Mouse (Mus musculus) adrenal gland, adult 2 months (tissue): ENCODE results near the gene Sprr2k. TPM values are rescaled to one million over a fixed set of nuclear protein-coding genes. Genes with fewer than 3 reads are reported as not detected.
A peak's percentile ranks its signal among the peaks of the same experiment; 100 is the strongest.
"Not testable (repeated sequence)": the region's sequence is repeated elsewhere in the genome, so short reads cannot be mapped to it uniquely, and the experiment has no call there.

Source experiments
- DNase-seq: peaks from one replicate; pipeline ENCODE4 v3.0.0; 2021
- long read RNA-seq: library from polyadenylated mRNA; stranded (forward); transcript quantifications from one replicate; pipeline ENCODE4 v2.0.0, GENCODE M21; 2021
- polyA plus RNA-seq: library from polyadenylated mRNA; depleted of rRNA; stranded (reverse); fragments of >200 nt; gene quantifications from 2 replicates; pipeline ENCODE4 v1.2.3, GENCODE M21; 2012; rRNA removed
- total RNA-seq, 2 experiments: library from RNA; stranded (reverse); gene quantifications; 2 replicates each; pipeline ENCODE4 v1.2.3; 2021

Gene Sprr2k
- total RNA-seq, result not detected
- not detected in 2 replicates for polyA plus RNA-seq
- long read RNA-seq, result 0 reads

DNA sequence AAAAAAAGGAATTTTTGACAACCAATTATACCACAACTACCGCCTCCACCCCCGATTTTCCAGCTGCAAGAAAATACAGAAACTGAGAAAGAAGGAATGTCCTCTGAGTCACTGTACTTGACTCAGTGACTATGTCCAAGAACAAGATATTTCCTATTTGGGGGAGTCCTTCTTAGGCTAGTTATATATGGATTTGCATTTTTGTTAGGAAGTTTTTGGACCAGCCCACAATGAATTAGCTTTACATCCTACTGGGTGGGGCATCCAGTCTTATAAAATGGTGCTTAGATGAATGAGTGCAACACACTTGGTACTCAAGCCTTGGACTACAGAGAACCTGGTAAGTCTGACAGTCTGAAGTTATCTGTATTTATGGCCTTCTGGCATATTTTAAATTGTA is at the start of gene Sprr2k:
TSS of gene Sprr2k (plus strand) at position 301 of the 400 bp plus-strand sequence.
- DNase-seq, result no peak

DNA sequence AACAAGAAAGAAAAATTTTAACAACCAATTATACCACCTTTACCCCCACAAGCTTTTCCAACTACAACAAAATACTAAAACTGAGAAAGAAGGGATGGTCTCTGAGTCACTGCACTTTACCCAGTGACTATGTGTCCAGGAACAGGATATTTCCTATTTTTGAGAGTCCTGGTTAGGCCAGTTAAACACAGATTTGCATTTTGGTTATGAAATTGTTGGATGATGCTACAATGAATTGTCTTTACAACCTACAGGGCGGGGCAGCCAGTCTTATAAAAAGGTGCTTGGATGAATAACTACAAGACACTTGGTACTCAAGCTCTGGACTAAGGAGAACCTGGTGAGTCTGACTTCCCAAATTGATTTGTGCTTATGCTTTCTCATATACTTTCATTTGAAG is 47.0 kb upstream of the Sprr2k start, which contains the start of gene Sprr2h:
TSS of gene Sprr2h (plus strand) at position 301 of the 400 bp plus-strand sequence.
- no peak for DNase-seq

GRCm38 (mm10) chr3:92394301-92394700 is 38.1 kb upstream of the Sprr2k start:
- DNase-seq, result peak; percentile 3

GRCm38 (mm10) chr3:92407691-92408090 is 24.7 kb upstream of the Sprr2k start, which contains the start of gene Sprr2i:
Gene Sprr2i, plus strand, starts transcription at chr3:92407991.
- DNase-seq, result no peak

DNA sequence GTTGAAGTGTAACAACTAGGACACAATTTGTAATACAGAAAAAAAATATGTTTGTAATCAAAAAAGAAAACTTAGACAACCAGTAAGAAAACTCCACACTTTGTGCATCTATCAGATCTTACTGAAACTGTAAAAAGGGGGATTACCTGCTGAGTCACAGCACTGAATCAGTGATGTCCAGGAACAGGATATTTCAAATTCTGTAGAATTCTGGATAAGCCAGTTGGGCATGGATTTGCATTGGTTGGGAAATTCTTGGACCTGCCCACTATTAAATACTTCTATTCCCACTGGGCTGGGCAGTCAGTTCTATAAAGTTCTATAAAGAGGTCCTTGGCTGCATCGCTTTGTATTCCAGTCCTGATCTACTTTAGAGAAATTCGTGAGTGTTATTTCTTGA is 14.6 kb upstream of the Sprr2k start, which contains the start of gene Sprr2j-ps:
TSS of gene Sprr2j-ps (plus strand) at position 301 of the 400 bp plus-strand sequence.
- DNase-seq, result no peak

DNA sequence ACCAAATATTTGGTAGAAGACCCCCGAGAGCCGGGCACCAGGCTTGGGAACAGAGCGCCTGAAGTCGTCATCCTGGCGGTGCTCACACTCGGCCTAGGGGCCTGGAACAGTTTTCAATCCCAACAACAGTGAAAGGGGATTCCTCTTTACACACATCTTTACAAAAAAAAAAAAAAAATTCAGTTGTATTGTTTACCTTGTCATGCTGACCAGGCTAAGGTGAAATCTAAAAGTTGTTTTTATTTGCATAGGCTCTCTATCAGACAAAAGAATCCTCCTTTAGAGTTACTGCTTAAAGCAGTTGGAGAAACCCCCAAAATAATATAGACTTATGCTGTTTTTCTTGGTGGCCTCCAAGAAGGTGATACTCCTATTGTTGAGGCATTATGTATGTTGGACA is 3.1 kb upstream of the Sprr2k start, which contains the start of gene Gm9774:
TSS of gene Gm9774 (minus strand) at position 101 of the 400 bp plus-strand sequence.
- no peak for DNase-seq

GRCm38 (mm10) chr3:92438689-92439088 is 6.3 kb downstream of the Sprr2k start, which contains the start of gene Sprr1b:
Gene Sprr1b, minus strand, starts transcription at chr3:92438789.
- no peak for DNase-seq

- no peak for DNase-seq
These were observed 7.8 kb downstream of the Sprr2k start for GRCm38 (mm10) chr3:92440177-92440576.

GRCm38 (mm10) chr3:92455151-92455550 is 22.8 kb downstream of the Sprr2k start:
- no peak for DNase-seq

DNA sequence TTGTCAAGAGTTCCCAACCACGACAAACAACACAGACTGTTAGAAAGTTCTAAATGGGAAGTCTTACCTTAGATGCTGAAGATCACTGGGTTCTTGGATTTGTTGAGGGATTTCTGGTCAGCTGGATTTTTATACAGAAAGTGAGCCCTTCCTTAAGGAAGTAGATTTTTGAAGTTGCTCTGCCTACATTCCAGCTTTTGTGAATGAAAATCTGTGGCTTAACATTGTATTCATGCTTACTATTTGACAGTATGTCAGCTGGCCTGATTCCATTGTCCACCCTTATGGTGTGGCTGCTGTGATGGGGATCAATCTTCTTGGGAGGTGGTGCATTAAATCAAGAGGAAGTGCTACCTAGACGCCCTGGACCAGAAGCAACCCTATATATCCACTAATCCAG is 26.2 kb downstream of the Sprr2k start, which contains the start of gene Sprr3:
TSS of gene Sprr3 (minus strand) at position 101 of the 400 bp plus-strand sequence.
- DNase-seq, result no peak

DNA sequence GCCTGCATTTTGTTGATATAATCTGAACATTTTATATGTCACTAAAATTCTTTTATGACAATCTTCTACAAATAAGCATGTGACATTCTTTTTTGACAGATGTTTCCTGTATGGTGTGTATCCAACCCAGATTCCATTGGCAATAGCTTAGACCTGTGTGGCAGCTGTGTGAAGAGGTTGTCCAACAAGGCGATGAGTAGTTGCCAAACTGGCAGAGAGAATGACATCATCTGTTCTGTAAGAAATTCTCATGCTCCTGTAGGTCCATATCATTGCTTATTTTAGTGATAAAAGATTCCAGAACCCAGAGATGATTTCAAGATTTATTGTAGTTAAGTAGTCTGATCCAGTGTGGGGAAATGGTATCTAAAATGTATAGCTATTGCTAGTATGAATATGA is 34.2 kb downstream of the Sprr2k start:
- DNase-seq, result no peak

DNA sequence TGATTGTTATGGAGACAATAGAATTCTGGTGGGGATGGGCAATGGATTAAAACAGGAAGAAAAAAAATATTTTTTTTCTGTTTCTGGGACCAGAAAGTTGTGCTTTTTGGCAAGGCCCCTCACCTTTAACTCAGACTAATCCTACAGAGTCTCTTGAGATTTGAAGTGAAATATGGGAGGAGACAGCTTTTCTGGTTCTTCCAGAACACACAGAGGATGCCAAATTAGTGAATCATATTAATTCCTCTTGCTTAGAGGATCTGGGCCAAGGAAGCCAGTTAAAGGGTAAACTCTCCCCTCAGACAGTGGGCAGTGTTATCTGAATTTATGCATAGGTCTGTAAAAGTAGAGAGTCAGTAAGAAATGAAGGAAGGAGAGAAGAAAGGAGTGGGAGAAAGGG is 35.0 kb downstream of the Sprr2k start:
- no peak for DNase-seq

DNA sequence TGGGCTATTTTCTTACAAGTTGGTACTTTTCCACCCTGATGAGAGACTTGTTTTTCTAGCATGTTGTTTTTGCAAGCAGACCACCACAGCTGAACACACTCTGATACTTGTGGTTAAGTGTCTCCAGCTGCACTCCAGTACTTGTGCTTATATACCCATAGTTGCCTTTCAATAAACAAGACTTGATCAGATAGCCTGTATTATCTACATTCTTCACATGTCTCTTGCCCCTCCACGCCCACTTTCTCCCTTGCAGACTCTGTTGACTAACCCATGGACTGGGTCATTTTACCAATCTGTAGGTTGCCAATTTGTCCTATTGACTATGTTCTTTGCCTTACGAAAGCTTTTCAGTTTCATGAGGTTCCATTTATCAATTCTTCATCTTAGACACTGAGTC is 37.7 kb downstream of the Sprr2k start:
- DNase-seq, result no peak

DNA sequence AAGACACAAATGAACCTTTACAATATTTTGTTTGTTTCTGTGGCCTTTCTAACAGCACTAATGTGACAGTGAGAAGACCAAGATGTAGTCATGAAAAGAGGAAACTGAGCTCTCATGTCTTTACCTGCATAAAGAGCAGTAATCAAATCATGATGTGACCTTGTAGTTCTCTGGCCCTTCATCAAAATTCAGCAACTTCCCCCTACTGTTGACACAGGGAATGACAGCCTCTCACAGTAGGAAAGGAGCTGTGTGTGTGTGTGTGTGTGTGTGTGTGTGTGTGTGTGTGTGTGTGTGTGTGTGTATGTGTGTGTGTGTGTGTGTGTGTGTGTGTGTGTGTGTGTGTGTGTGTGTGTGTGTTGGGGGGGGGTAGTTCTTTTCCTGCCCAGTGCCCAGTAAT is 48.9 kb downstream of the Sprr2k start:
- DNase-seq, result not testable (repeated sequence)

Other genes starting within 250 kb of the Sprr2k start
- gene Sprr2a1, start 216.8 kb upstream of the Sprr2k start, total RNA-seq, result not detected
- not detected in 2 replicates for gene Sprr2a1, start 216.8 kb upstream of the Sprr2k start, polyA plus RNA-seq
- not detected for gene Sprr2a2, start 216.7 kb upstream of the Sprr2k start, total RNA-seq
- 1.8 and 18.7 TPM in 2 replicates for gene Sprr2a2, start 216.7 kb upstream of the Sprr2k start, polyA plus RNA-seq
- not detected for gene Sprr2a3, start 147.2 kb upstream of the Sprr2k start, total RNA-seq
- 0.22 TPM in 1 of 2 replicates, not detected in the other for gene Sprr2a3, start 147.2 kb upstream of the Sprr2k start, polyA plus RNA-seq
- not detected for gene Sprr2b, start 116.0 kb upstream of the Sprr2k start, total RNA-seq
- gene Sprr2b, start 116.0 kb upstream of the Sprr2k start, polyA plus RNA-seq, result not detected in 2 replicates
- not detected for gene Sprr2d, start 93.4 kb upstream of the Sprr2k start, total RNA-seq
- not detected in 2 replicates for gene Sprr2d, start 93.4 kb upstream of the Sprr2k start, polyA plus RNA-seq
- not detected for gene Sprr2e, start 80.4 kb upstream of the Sprr2k start, total RNA-seq
- not detected in 2 replicates for gene Sprr2e, start 80.4 kb upstream of the Sprr2k start, polyA plus RNA-seq
- gene Sprr2f, start 67.4 kb upstream of the Sprr2k start, total RNA-seq, result not detected
- gene Sprr2f, start 67.4 kb upstream of the Sprr2k start, polyA plus RNA-seq, result not detected in 2 replicates
- not detected for gene Sprr2h, start 46.9 kb upstream of the Sprr2k start, total RNA-seq
- not detected in 2 replicates for gene Sprr2h, start 46.9 kb upstream of the Sprr2k start, polyA plus RNA-seq
- not detected for gene Sprr2i, start 24.6 kb upstream of the Sprr2k start, total RNA-seq
- not detected in 2 replicates for gene Sprr2i, start 24.6 kb upstream of the Sprr2k start, polyA plus RNA-seq
- not detected for gene Sprr2j-ps, start 14.5 kb upstream of the Sprr2k start, total RNA-seq
- gene Sprr2j-ps, start 14.5 kb upstream of the Sprr2k start, polyA plus RNA-seq, result not detected in 2 replicates
- gene Gm9774, start 3.2 kb upstream of the Sprr2k start, total RNA-seq, result 1 to 10 TPM; 4.6 to 6.3 TPM
- gene Gm9774, start 3.2 kb upstream of the Sprr2k start, polyA plus RNA-seq, result 17.5 and 20.8 TPM in 2 replicates
- gene Sprr1b, start 6.2 kb downstream of the Sprr2k start, total RNA-seq, result not detected
- not detected in 2 replicates for gene Sprr1b, start 6.2 kb downstream of the Sprr2k start, polyA plus RNA-seq
- gene Sprr3, start 26.1 kb downstream of the Sprr2k start, total RNA-seq, result not detected
- gene Sprr3, start 26.1 kb downstream of the Sprr2k start, polyA plus RNA-seq, result 0.39 TPM in 1 of 2 replicates, not detected in the other
- under 1 TPM in 1 of 2 experiments, not detected in 1; 0.38 TPM for gene Sprr1a, start 53.3 kb downstream of the Sprr2k start, total RNA-seq
- 0.21 and 0.56 TPM in 2 replicates for gene Sprr1a, start 53.3 kb downstream of the Sprr2k start, polyA plus RNA-seq
- gene Sprr4, start 67.9 kb downstream of the Sprr2k start, total RNA-seq, result not detected
- gene Sprr4, start 67.9 kb downstream of the Sprr2k start, polyA plus RNA-seq, result not detected in 2 replicates
- gene 2310046K23Rik, start 101.9 kb downstream of the Sprr2k start, total RNA-seq, result not detected
- gene 2310046K23Rik, start 101.9 kb downstream of the Sprr2k start, polyA plus RNA-seq, result not detected in 2 replicates
- gene Ivl, start 141.2 kb downstream of the Sprr2k start, total RNA-seq, result not detected
- gene Ivl, start 141.2 kb downstream of the Sprr2k start, polyA plus RNA-seq, result not detected in 2 replicates
- not detected for gene Smcp, start 156.4 kb downstream of the Sprr2k start, total RNA-seq
- gene Smcp, start 156.4 kb downstream of the Sprr2k start, polyA plus RNA-seq, result not detected in 2 replicates
- gene 2210017I01Rik, start 174.9 kb downstream of the Sprr2k start, total RNA-seq, result not detected
- not detected in 2 replicates for gene 2210017I01Rik, start 174.9 kb downstream of the Sprr2k start, polyA plus RNA-seq
- not detected for gene Lce6a, start 189.1 kb downstream of the Sprr2k start, total RNA-seq
- gene Lce6a, start 189.1 kb downstream of the Sprr2k start, polyA plus RNA-seq, result not detected in 2 replicates
- gene Lce1a1, start 215.7 kb downstream of the Sprr2k start, total RNA-seq, result not detected
- gene Lce1a1, start 215.7 kb downstream of the Sprr2k start, polyA plus RNA-seq, result 0.33 TPM in 1 of 2 replicates, not detected in the other
- gene Lce1b, start 224.3 kb downstream of the Sprr2k start, total RNA-seq, result not detected
- gene Lce1b, start 224.3 kb downstream of the Sprr2k start, polyA plus RNA-seq, result not detected in 2 replicates
- gene Lce1a2, start 237.7 kb downstream of the Sprr2k start, total RNA-seq, result not detected
- not detected in 2 replicates for gene Lce1a2, start 237.7 kb downstream of the Sprr2k start, polyA plus RNA-seq
- gene Lce1c, start 246.7 kb downstream of the Sprr2k start, total RNA-seq, result not detected
- gene Lce1c, start 246.7 kb downstream of the Sprr2k start, polyA plus RNA-seq, result not detected in 2 replicates